Mouse (Mus musculus) left cerebral cortex, adult 2 months (tissue): ENCODE results near the gene Znrf2. TPM values are rescaled to one million over a fixed set of nuclear protein-coding genes. Genes with fewer than 3 reads are reported as not detected.
"Not testable (repeated sequence)": the region's sequence is repeated elsewhere in the genome, so short reads cannot be mapped to it uniquely, and the experiment has no call there.

Source experiments
- DNase-seq, 2 experiments: peaks; one replicate each; pipeline ENCODE4 v3.0.0; 2021 to 2022; ENCODE audit warnings: low spot score in 2 of 2, mixed read lengths in 1 of 2; ENCODE audit errors: extremely low spot score in 1 of 2
- H3K27ac ChIP-seq: fragments of 200-600 bp; 2 replicates; pipeline ENCODE4 v1.8.1; 2022
- H3K4me3 ChIP-seq: fragments of 200-600 bp; 2 replicates; pipeline ENCODE4 v1.8.1; 2022
- CTCF ChIP-seq: fragments of 200-600 bp; IDR thresholded peaks from 2 replicates; pipeline ENCODE4 v1.8.1; 2022; ENCODE audit warnings: antibody characterized with exemption, mild to moderate bottlenecking, moderate library complexity
- intact Hi-C: fragments of 180-260 bp; cut with DNase I; formaldehyde crosslinking; loops from one replicate; pipeline ENCODE4 v1.15.1; 2025
- total RNA-seq, 2 experiments: library from RNA; stranded (reverse); gene quantifications; 2 replicates each; pipeline ENCODE4 v1.2.3; 2021

The Znrf2 gene
- total RNA-seq, 2 experiments from 2014 or later, result 13.7 to 14.1 TPM

DNA sequence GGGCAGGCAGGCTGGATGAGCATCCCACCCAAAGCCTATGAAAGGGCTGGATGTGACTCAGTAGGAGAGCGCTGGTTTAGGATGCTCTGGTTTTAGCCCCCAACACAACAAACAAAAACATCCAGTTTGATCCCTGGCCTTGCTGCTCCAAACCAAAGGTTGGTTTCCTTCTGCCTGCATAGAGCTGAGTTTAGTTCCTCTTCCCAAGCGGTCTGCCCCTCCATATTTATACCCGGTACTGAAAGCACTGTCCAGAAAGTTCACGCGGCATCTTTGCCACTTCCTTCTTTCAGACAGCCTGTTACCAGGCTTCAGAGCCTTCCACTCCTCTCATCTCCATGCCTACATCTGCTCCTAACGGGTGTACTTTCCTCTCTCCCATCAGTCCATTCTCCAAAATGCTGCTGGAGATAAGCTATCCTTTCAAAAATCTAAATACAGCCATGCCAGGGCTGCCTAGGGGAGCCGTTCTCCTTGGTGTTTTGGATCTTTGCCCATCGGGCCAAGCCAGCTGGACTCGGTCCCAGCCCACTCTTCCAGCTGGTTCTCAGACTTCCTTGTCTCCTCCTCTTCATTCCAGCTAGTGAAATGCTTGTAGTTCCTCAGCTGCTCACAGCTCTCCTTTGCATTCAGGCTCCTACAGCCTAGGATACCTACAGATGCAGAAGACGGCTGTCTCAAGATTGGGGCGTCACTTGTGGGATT is 5.0 kb upstream of the Znrf2 start:
- Histone ChIP-seq H3K4me3 (no peak overlapping the region), H3K27ac (peak overlapping the region; percentile 16; the same call in 1 of the 2 replicates)
- DNase-seq, result peak; percentile 50 to 66
- no peak for TF ChIP-seq CTCF
- intact Hi-C loops, result loop anchor here (5.0 kb wide), 1 partner anchor 206 kb away; no protein-coding TSS in a partner anchor

GRCm38 (mm10) chr6:54812276-54812675 is 4.4 kb upstream of the Znrf2 start:
- peak overlapping the region; percentile 16; the same call in 1 of the 2 replicates for H3K27ac ChIP-seq
- intact Hi-C loops, result loop anchor here (5.0 kb wide), 1 partner anchor 205 kb away; no protein-coding TSS in a partner anchor
- no peak for TF ChIP-seq CTCF
- no peak overlapping the region for H3K4me3 ChIP-seq
- no peak for DNase-seq

DNA sequence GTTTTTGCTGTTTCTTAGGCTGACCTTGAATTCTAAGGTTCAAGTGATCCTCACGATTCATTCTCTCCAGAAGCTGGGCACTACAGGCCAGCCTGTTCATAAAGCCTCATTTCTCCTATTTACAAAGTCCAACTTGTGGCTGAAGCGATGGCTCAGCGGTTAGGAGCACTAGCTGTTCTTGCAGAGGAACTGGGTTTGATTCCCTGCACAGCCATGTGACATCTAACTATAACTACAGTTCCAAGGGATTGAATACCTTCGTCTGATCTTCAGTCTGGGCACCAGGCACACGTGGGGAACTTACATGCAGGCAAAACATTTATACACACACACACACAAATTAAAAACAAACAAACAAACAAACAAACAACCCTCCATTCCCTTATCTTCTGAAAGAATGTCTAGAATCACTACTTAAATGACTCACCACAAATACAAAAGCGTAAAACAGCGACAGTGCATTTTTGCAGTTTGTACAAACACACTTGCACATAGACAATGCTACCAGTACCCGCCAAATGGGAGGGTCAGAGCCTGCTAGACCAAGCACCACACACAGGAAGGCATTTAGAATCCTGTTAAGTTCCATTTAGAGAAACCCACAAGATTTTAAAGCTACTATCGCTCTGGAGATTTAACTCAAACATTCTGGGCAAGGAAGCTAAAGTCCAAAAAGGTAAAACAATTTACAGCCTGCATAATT is 1.1 kb upstream of the Znrf2 start:
- no peak for TF ChIP-seq CTCF
- intact Hi-C loops, result loop anchor here (2.0 to 5.0 kb wide), 6 partner anchors 108 to 352 kb away; partner anchors contain the start of genes Gars and Ggct
- DNase-seq, result no peak
- Histone ChIP-seq H3K4me3 (peak overlapping the region; percentile 79; the same call in 1 of the 2 replicates), H3K27ac (peak overlapping the region; percentile 16)

DNA sequence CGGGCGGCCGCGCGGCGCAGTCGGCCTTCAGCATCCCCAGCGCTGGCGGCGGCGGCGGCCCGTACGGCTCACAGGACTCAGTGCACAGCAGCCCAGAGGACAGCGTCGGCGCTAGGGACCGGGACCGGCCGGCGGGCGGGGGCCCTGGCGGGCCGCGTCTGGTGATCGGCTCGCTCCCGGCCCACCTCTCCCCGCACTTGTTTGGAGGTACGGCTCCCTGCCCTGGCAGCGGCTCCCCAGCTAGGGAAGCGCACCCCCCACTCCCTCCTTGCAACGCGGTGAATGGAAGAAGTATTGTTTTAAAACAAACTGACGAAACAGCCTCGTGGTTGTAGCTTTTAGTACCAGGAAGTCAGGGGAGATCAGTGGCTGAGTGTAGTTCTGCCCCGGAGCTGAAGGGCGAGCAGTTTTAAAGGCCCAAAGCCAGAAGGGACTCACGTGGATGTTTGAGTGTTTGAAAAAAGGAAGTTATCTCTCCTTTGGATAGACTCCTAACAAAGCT is 601 bp downstream of the Znrf2 start:
- Histone ChIP-seq H3K27ac (peak overlapping the region; percentile 56), H3K4me3 (peak overlapping the region; percentile 79)
- peak; percentile 3; the same call in 1 of the 2 replicates for TF ChIP-seq CTCF
- DNase-seq, result peak; percentile 22 to 40
- intact Hi-C loops, result loop anchor here (2.0 to 5.0 kb wide), 6 partner anchors 110 to 350 kb away; partner anchors contain the start of genes Gars and Ggct

DNA sequence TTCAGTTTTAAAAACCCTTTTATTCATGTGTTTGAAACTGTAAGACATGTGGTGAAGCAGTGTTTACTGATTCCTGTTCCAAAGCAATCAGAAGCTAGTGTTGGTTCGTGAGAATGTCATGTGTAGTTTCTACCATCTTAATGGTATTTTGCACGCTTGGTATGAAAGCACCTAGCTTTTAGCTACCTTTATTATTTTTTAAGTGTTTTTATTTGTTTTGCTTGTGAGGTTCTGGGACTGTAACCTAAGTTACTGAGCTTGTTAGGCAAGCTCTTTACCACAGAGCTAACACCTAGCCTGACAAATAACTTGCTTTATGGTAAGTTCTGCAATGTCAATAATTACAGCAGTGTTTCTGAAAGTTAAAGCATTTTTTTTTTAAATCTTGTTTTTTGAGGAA is 1.7 kb downstream of the Znrf2 start:
- DNase-seq, result no peak
- Histone ChIP-seq H3K27ac (no peak overlapping the region; the same call in 1 of the 2 replicates), H3K4me3 (peak overlapping the region; percentile 79)
- TF ChIP-seq CTCF, result no peak
- intact Hi-C loops, result loop anchor here (5.0 kb wide), 4 partner anchors 111 to 349 kb away; partner anchors contain the start of gene Gars

DNA sequence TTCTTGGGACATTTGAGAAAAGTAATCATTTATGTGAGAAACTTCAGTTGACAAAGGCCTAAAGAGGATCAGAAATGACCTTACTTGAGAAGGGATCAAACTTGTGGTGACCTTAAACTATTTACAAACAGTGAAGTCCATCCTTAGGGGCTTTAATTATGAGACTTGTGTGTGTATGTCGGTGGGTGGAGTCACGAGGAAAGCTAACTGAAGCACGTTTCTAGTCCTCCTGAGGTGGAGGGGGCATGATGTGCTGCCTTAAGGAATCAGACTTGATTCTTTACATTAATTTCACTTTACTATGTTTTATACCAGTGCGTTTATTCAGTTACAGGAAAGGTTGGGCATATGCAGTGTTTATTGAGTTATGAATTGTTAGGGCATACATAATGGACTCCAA is 2.6 kb downstream of the Znrf2 start:
- intact Hi-C loops, result loop anchor here (5.0 kb wide), 4 partner anchors 112 to 348 kb away; partner anchors contain the start of gene Gars
- Histone ChIP-seq H3K4me3 (no peak overlapping the region), H3K27ac (no peak overlapping the region)
- no peak for DNase-seq
- no peak for TF ChIP-seq CTCF

- Histone ChIP-seq H3K27ac (no peak overlapping the region), H3K4me3 (no peak overlapping the region)
Observed at GRCm38 (mm10) chr6:54819746-54820145, 3.0 kb downstream of the Znrf2 start.

GRCm38 (mm10) chr6:54822348-54822747 is 5.6 kb downstream of the Znrf2 start:
- DNase-seq, result no peak
- intact Hi-C loops, result no loop called here
- Histone ChIP-seq H3K4me3 (no peak overlapping the region), H3K27ac (no peak overlapping the region)
- TF ChIP-seq CTCF, result no peak

More at GRCm38 (mm10) chr6:54819746-54820145, 3.0 kb downstream of the Znrf2 start:
- no peak for DNase-seq
- TF ChIP-seq CTCF, result no peak
- intact Hi-C loops, result loop anchor here (5.0 kb wide), 4 partner anchors 112 to 348 kb away; partner anchors contain the start of gene Gars

- intact Hi-C loops, result not testable (repeated sequence)
Observed at GRCm38 (mm10) chr6:54824561-54824960, 7.8 kb downstream of the Znrf2 start.

DNA sequence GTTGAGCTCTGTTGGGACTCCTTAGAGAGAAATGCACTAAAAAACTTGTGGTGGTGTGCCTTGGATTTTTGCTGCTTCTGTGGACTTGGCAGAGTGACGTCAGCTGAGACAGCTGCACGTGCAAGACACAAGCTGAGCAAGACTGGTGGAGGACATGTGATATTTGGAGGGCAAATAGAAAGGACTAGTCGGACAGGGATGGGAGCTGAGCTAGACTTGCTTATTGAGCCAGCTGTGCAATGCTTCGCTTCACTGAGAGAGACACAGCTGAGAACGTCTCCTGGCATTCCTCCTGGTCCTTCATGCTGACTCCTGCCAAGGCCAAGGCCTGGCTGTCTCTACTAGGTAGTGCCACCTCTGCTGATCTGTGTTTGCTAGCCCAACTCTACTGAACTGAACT is 10.8 kb downstream of the Znrf2 start:
- no peak for TF ChIP-seq CTCF
- no peak overlapping the region for H3K4me3 ChIP-seq
- intact Hi-C loops, result no loop called here
- no peak overlapping the region for H3K27ac ChIP-seq
- DNase-seq, result no peak

More at GRCm38 (mm10) chr6:54824561-54824960, 7.8 kb downstream of the Znrf2 start:
- H3K4me3 ChIP-seq, H3K27ac ChIP-seq, DNase-seq: not testable (repeated sequence)

DNA sequence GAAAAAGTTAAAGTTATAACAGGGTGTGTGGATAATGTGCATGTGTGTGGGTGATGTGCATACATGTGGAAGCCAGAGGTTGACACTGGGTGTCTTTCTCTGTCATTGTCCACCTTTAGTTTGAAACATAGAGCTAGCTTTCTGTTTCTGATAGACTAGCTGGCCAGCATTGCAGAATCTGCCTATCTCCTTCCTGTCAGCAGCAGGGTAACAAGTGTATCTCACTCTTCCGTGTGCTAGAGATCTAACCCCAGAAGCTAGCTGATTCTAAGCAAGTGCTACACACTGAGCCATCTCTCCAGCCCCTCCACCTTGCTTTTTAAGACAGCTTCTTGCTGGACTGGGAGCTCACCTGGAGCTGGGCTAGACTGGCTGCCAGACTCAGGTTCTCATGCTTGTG is 11.6 kb downstream of the Znrf2 start:
- intact Hi-C loops, result no loop called here
- TF ChIP-seq CTCF, result no peak
- DNase-seq, result no peak
- Histone ChIP-seq H3K4me3 (no peak overlapping the region), H3K27ac (no peak overlapping the region)
